Mouse (Mus musculus) CH12.LX (cell line): ENCODE data around the gene Cd247. TPM values are rescaled to one million over a fixed set of nuclear protein-coding genes. Genes with fewer than 3 reads are reported as not detected.

ENCODE experiments used
- DNase-seq: peaks from one replicate; pipeline ENCODE4 v3.0.0-alpha.2; 2013; ENCODE audit errors: extremely low read depth
- H3K27ac ChIP-seq: 2 replicates; pipeline ENCODE4 v1.5.1; 2012; ENCODE audit warnings: low read depth, mild to moderate bottlenecking, control low read depth, moderate library complexity; ENCODE audit not compliant: insufficient read depth
- H3K27me3 ChIP-seq: replicated peaks from 2 replicates; pipeline ENCODE3; 2012; ENCODE audit warnings: inconsistent platforms
- H3K36me3 ChIP-seq, 2 experiments: replicated peaks in 1 of 2; 2 replicates each; pipeline versions ENCODE3 to v1.6.1; 2012; ENCODE audit warnings: inconsistent platforms in 1 of 2, low read length in 1 of 2, mild to moderate bottlenecking in 1 of 2, mixed read lengths in 1 of 2, moderate library complexity in 1 of 2; ENCODE audit not compliant: control insufficient read depth in 1 of 2, insufficient read depth in 1 of 2
- H3K4me1 ChIP-seq, 2 experiments: 2 replicates each; pipeline ENCODE4 v1.6.1; 2012; ENCODE audit warnings: inconsistent platforms in 1 of 2, moderate library complexity in 1 of 2; ENCODE audit not compliant: insufficient read depth in 2 of 2, control insufficient read depth in 1 of 2
- H3K4me2 ChIP-seq: 2 replicates; pipeline ENCODE4 v1.6.1; 2012; ENCODE audit warnings: low read depth, mild to moderate bottlenecking, control low read depth; ENCODE audit not compliant: poor library complexity, insufficient read depth, severe bottlenecking
- H3K4me3 ChIP-seq, 3 experiments: fragments of 150-350 bp in 1 of 3; sonication (generic) in 1 of 3; replicated peaks in 1 of 3; 2 replicates each; pipeline versions ENCODE3 to v1.5.1; 2011 to 2012; ENCODE audit warnings: low read depth in 2 of 3, low read length in 2 of 3, mild to moderate bottlenecking in 2 of 3, moderate library complexity in 2 of 3, control low read depth in 1 of 3, improper control_type of control experiment in 1 of 3, inconsistent platforms in 1 of 3, mixed read lengths in 1 of 3; ENCODE audit not compliant: poor library complexity in 1 of 3
- H3K79me2 ChIP-seq: replicated peaks from 2 replicates; pipeline ENCODE4 v1.6.1; 2012; ENCODE audit warnings: mild to moderate bottlenecking, moderate library complexity; ENCODE audit not compliant: control insufficient read depth, poor library complexity, insufficient read depth, severe bottlenecking; ENCODE audit errors: extremely low read depth
- H3K9ac ChIP-seq: 2 replicates; pipeline ENCODE4 v1.6.1; 2012; ENCODE audit warnings: low read depth, mild to moderate bottlenecking, control low read depth, moderate library complexity; ENCODE audit not compliant: insufficient read depth
- H3K9me3 ChIP-seq: replicated peaks from 2 replicates; pipeline ENCODE3; 2012; ENCODE audit warnings: low read length, inconsistent platforms, mixed read lengths
- CHD1 ChIP-seq: IDR thresholded peaks from 2 replicates; pipeline ENCODE4 v1.6.1; 2012; ENCODE audit warnings: low read depth, low read length, improper control_type of control experiment, inconsistent platforms
- CHD2 ChIP-seq: IDR thresholded peaks from 2 replicates; pipeline ENCODE4 v1.6.1; 2011; ENCODE audit warnings: low read length, improper control_type of control experiment
- GABPA ChIP-seq: IDR thresholded peaks from 2 replicates; pipeline ENCODE4 v1.6.1; 2012; ENCODE audit warnings: low read depth, low read length, improper control_type of control experiment, inconsistent platforms; ENCODE audit not compliant: insufficient replicate concordance
- HCFC1 ChIP-seq: IDR thresholded peaks from 2 replicates; pipeline ENCODE4 v1.6.1; 2012; ENCODE audit warnings: low read depth, mild to moderate bottlenecking, inconsistent platforms, low read length, improper control_type of control experiment
- JUND ChIP-seq: conservative IDR thresholded peaks from 2 replicates; pipeline ENCODE4 v1.6.1; 2011; ENCODE audit warnings: low read depth, low read length, improper control_type of control experiment
- KAT2A ChIP-seq: IDR thresholded peaks from 2 replicates; pipeline ENCODE4 v1.6.1; 2012; ENCODE audit warnings: low read length, improper control_type of control experiment, inconsistent platforms; ENCODE audit not compliant: insufficient replicate concordance
- MAFK ChIP-seq: IDR thresholded peaks from 2 replicates; pipeline ENCODE4 v1.6.1; 2011; ENCODE audit warnings: low read length, improper control_type of control experiment; ENCODE audit not compliant: insufficient replicate concordance
- MAX ChIP-seq: IDR thresholded peaks from 2 replicates; pipeline ENCODE4 v1.6.1; 2011; ENCODE audit warnings: low read length, improper control_type of control experiment
- MEF2A ChIP-seq: IDR thresholded peaks from 2 replicates; pipeline ENCODE4 v1.6.1; 2014; ENCODE audit warnings: low read depth, mild to moderate bottlenecking, inconsistent platforms, low read length, improper control_type of control experiment, borderline replicate concordance
- NELFE ChIP-seq: IDR thresholded peaks from 2 replicates; pipeline ENCODE4 v1.6.1; 2011; ENCODE audit warnings: low read depth, low read length, improper control_type of control experiment
- NRF1 ChIP-seq: IDR thresholded peaks from 2 replicates; pipeline ENCODE4 v1.6.1; 2014; ENCODE audit warnings: low read depth, mild to moderate bottlenecking, inconsistent platforms, low read length, improper control_type of control experiment, moderate library complexity
- PAX5 ChIP-seq: IDR thresholded peaks from 2 replicates; pipeline ENCODE4 v1.6.1; 2012; ENCODE audit warnings: low read length, inconsistent platforms, mixed read lengths
- POLR2A ChIP-seq: IDR thresholded peaks from 2 replicates; pipeline ENCODE4 v1.6.1; 2011; ENCODE audit warnings: low read depth, mild to moderate bottlenecking, improper control_type of control experiment, low read length
- POLR2AphosphoS2 ChIP-seq: IDR thresholded peaks from 2 replicates; pipeline ENCODE4 v1.6.1; 2011; ENCODE audit warnings: low read depth, low read length, improper control_type of control experiment
- TBP ChIP-seq: conservative IDR thresholded peaks from 2 replicates; pipeline ENCODE4 v1.6.1; 2011; ENCODE audit warnings: low read depth, low read length, improper control_type of control experiment
- TCF12 ChIP-seq: IDR thresholded peaks from 2 replicates; pipeline ENCODE4 v1.6.1; 2014; ENCODE audit warnings: low read depth, mild to moderate bottlenecking, inconsistent platforms, low read length, improper control_type of control experiment
- UBTF ChIP-seq: IDR thresholded peaks from 2 replicates; pipeline ENCODE4 v1.6.1; 2012; ENCODE audit warnings: low read depth, mild to moderate bottlenecking, inconsistent platforms, low read length, improper control_type of control experiment, moderate library complexity
- USF1 ChIP-seq: IDR thresholded peaks from 2 replicates; pipeline ENCODE4 v1.6.1; 2014; ENCODE audit warnings: low read depth, mild to moderate bottlenecking, inconsistent platforms, low read length, improper control_type of control experiment
- USF2 ChIP-seq: conservative IDR thresholded peaks from 2 replicates; pipeline ENCODE4 v1.6.1; 2011; ENCODE audit warnings: low read depth, low read length, improper control_type of control experiment
- ZC3H11A ChIP-seq: IDR thresholded peaks from 2 replicates; pipeline ENCODE4 v1.6.1; 2012; ENCODE audit warnings: low read depth, mild to moderate bottlenecking, inconsistent platforms, low read length, improper control_type of control experiment
- dilution Hi-C: fragments of 300-500 bp; cut with MboI; formaldehyde crosslinking; loops from 2 replicates; pipeline ENCODE4 v1.14.3; 2020; ENCODE audit warnings: low sequenced_read_pairs; ENCODE audit not compliant: extremely low pct_unique_long_range_greater_than_20kb, extremely low pct_ligation_motif_present
- in situ Hi-C: fragments of 300-500 bp; cut with MboI; formaldehyde crosslinking; loops from 3 replicates; pipeline ENCODE4 v1.14.3; 2019; ENCODE audit warnings: low sequenced_read_pairs, low pct_ligation_motif_present, low pct_unique_long_range_greater_than_20kb, mixed read lengths
- polyA plus RNA-seq: library from polyadenylated mRNA; unstranded; fragments of >175 nt; gene quantifications from 2 replicates; pipeline ENCODE4 v1.2.1, GENCODE M21; 2012; ENCODE audit warnings: low read depth; ENCODE audit not compliant: insufficient read length
- total RNA-seq, 2 experiments: library from RNA; depleted of rRNA; stranded (reverse); fragments of 300-350 nt in 1 of 2; fragments of >200 nt in 1 of 2; gene quantifications; 2 replicates each; pipeline ENCODE4 v1.2.3; 2012 to 2014

The Cd247 gene
- total RNA-seq (2012; rRNA removed) (2.0 and 2.2 TPM in 2 replicates), total RNA-seq (2014; rRNA removed) (not detected in 2 replicates), polyA plus RNA-seq (1.3 and 2.3 TPM in 2 replicates)

DNA sequence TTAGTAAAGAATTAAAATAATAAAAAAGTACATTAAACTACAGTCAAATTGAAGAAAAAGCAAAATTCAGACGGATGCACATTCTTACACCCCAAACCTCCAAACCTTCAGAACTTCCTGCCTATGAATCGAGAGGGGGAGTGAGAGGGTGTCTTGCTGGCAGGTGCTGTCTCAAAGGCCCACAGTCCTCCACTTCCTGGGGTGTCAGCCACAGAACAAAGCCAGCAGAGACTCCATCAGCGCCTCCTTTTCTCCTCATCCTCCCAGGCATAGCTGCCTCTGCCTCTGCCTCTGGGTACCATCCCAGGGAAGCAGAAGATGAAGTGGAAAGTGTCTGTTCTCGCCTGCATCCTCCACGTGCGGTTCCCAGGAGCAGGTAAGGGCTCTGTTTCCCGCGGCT is at the start of gene Cd247:
Gene Cd247, plus strand, starts transcription at position 171 of the 400 bp plus-strand sequence.
- Histone ChIP-seq H3K9ac (no peak within 1 kb of the TSS), H3K27me3 (no peaks in the 10 kb centered on the region), H3K9me3 (no peaks in the 10 kb centered on the region), H3K4me2 (no peak within 1 kb of the TSS), H3K4me3 (no peak within 1 kb of the TSS), H3K79me2 (no peaks in the 10 kb centered on the region), H3K36me3 (no peaks in the 10 kb centered on the region), H3K4me1 (no peaks in the 10 kb centered on the region), H3K27ac (no peak within 1 kb of the TSS)
- no peak for DNase-seq
- dilution Hi-C loops: no loop called here
- TF ChIP-seq UBTF: no peak
- TF ChIP-seq POLR2A: no peak
- TF ChIP-seq CHD2: no peak
- TF ChIP-seq JUND: no peak
- TF ChIP-seq PAX5: no peak
- no peak for TF ChIP-seq CHD1
- no peak for TF ChIP-seq GABPA
- TF ChIP-seq MAFK: no peak
- TF ChIP-seq TCF12: no peak
- TF ChIP-seq USF1: no peak
- no peak for TF ChIP-seq NRF1
- TF ChIP-seq USF2: no peak
- no peak for TF ChIP-seq HCFC1
- no peak for TF ChIP-seq MEF2A
- no peak for TF ChIP-seq NELFE
- no peak for TF ChIP-seq TBP
- no peak for TF ChIP-seq POLR2AphosphoS2
- in situ Hi-C loops: no loop called here

DNA sequence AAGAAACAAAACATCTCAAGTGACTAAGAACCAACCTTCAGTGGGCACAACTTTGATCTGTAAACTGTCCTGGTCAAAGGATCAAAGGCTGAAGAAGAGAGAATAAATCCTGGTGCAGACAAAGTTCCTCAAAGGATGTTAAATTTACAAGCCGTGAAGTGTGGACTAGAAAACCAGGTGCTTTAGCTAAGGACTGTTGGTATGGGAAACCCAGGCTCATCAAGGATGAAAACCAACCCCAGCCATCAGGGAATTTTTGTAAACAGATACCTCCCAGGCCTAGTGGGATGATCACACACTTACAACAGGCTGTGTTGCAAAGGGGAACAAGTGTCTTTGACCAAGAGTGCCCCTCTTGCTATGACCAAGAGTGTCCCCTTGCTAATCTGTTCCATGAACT is 49.5 kb upstream of the Cd247 start:
- in situ Hi-C loops: loop anchor here (5.0 kb wide), 2 partner anchors 77 to 157 kb away; no protein-coding TSS in a partner anchor
- Histone ChIP-seq H3K27ac (no peak overlapping the region), H3K9me3 (no peaks in the 10 kb centered on the region), H3K4me1 (peaks cover 0 to 13% of the 10 kb centered on the region in 2 experiments; a peak in 2 of 4 replicates), H3K79me2 (no peaks in the 10 kb centered on the region), H3K27me3 (no peaks in the 10 kb centered on the region), H3K36me3 (no peaks in the 10 kb centered on the region), H3K4me3 (no peak overlapping the region), H3K4me2 (no peak overlapping the region), H3K9ac (no peak overlapping the region)
- TF ChIP-seq KAT2A (no peak), MAFK (no peak), MAX (no peak), UBTF (no peak), NRF1 (no peak), CHD2 (no peak), ZC3H11A (no peak)
- dilution Hi-C loops: no loop called here
- no peak for DNase-seq
